Mouse (Mus musculus) left cerebral cortex, postnatal 36 days (tissue): ENCODE results near the gene Col4a6. TPM values are rescaled to one million over a fixed set of nuclear protein-coding genes. Genes with fewer than 3 reads are reported as not detected.

ENCODE experiments used
- total RNA-seq, 2 experiments: library from RNA; stranded (reverse); gene quantifications; 2 replicates each; pipeline ENCODE4 v1.2.3; 2021

Col4a6 gene
- total RNA-seq, 2 experiments from 2014 or later = 0.96 to 1.5 TPM

Other genes with a start within 250 kb of the Col4a6 start
- 1 to 10 TPM; 2.4 to 3.6 TPM for gene Col4a5, start 1.3 kb upstream of the Col4a6 start, total RNA-seq